Comparison of ENCODE assay signal across 16 mouse cellular contexts in genomic region chr12:79253294-79254053, GRCm38 (mm10). TPM values are rescaled to one million over a fixed set of nuclear protein-coding genes. Genes with fewer than 3 reads are reported as not detected.
A peak's percentile ranks its signal among the peaks of the same experiment; 100 is the strongest.
DNase-seq lines count a peak whose midpoint lies in the region; TF ChIP-seq lines count a peak whose summit lies in the region.
"Had no signal": no experiment of that assay in that cellular context is flagged by ENCODE, and none has a peak within 500 bp of the region (broad histone marks: within the 10 kb centered on the region; RNA-seq: fewer than 3 reads in every experiment).

No protein-coding gene starts in this region.

- no peak for TF ChIP-seq POLR2A in kidney, adult 2 months (IDR thresholded peaks at IDR 0.05; ENCODE audit: low read depth, low read length)

- peak; percentile 14 for DNase-seq in adrenal gland, postnatal 14 days
- no peak for DNase-seq in adrenal gland, adult 8-10 months
- DNase-seq in 416B (ENCODE audit: low read depth) = peak; percentile 50
- DNase-seq in kidney, adult 2 months = peak; percentile 30
- DNase-seq in kidney, postnatal 36 days = peak; percentile 26 to 28
- no peak for DNase-seq in layer of hippocampus, postnatal 14 days (ENCODE audit: low spot score in 2 of 2)
- DNase-seq in lung, postnatal 4 days = no peak
- DNase-seq in left cerebral cortex, postnatal 36 days (ENCODE audit: low spot score in 2 of 2) = no peak
- DNase-seq: adrenal gland, postnatal 10 days; cerebellum, postnatal 25 days; gastrocnemius, postnatal 36 days had no signal

- peaks cover 6% of the 10 kb centered on the region; the same call in 1 of the 2 replicates for H3K4me1 ChIP-seq in kidney, adult 2 months (ENCODE audit: control insufficient read depth, insufficient read depth, low read length)
- H3K4me1 ChIP-seq: embryonic facial prominence, embryonic 10.5 days; neural tube, embryonic 13.5 days had no signal

- H3K4me3 ChIP-seq in kidney, adult 2 months (ENCODE audit: insufficient read depth, low read depth, low read length) = no peak overlapping the region
- H3K4me3 ChIP-seq: embryonic facial prominence, embryonic 10.5 days; neural tube, embryonic 13.5 days had no signal

- peak overlapping the region; percentile 21; the same call in 1 of the 2 replicates for H3K27ac ChIP-seq in kidney, adult 2 months (ENCODE audit: insufficient read depth, low read depth, low read length)
- H3K27ac ChIP-seq: embryonic facial prominence, embryonic 10.5 days; hindbrain, embryonic 14.5 days; macrophage; neural tube, embryonic 13.5 days had no signal

- WGBS in kidney, adult 2 months = 55% methylated on average over 9 of the region's 9 CpGs

- no peaks in the 10 kb centered on the region for H3K27me3 ChIP-seq in kidney, adult 2 months (replicated peaks; ENCODE audit: control insufficient read depth, insufficient read depth, low read length)
- H3K27me3 ChIP-seq: neural tube, embryonic 13.5 days had no signal

- H3K36me3 ChIP-seq in kidney, adult 2 months (ENCODE audit: control insufficient read depth, insufficient read depth, low read length) = no peaks in the 10 kb centered on the region; the same call in none of the 2 replicates

- intact Hi-C loops in left cerebral cortex, postnatal 36 days (cut with DNase I) = no loop called here

- no peak for TF ChIP-seq CTCF in kidney, adult 2 months (conservative IDR thresholded peaks at IDR 0.05; ENCODE audit: insufficient read depth, insufficient read length, low read depth, low read length)

RNA-seq across cellular contexts. Expression of gene Zfyve26, which starts 42.6 kb away (rescaled TPM):
- 22.0 and 23.1 TPM in 2 replicates for total RNA-seq in adrenal gland, postnatal 14 days (2021)
- total RNA-seq in adrenal gland, adult 8-10 months (2022) = 10 to 100 TPM; 21.3 to 46.5 (median 28.2) TPM
- 20.6 and 21.3 TPM in 2 replicates for polyA plus RNA-seq in kidney, adult 2 months (2012; rRNA removed)
- 10 to 100 TPM; 27.0 to 30.0 TPM for total RNA-seq in layer of hippocampus, postnatal 14 days (2021)
- total RNA-seq in left cerebral cortex, postnatal 36 days (2021) = 10 to 100 TPM; 25.5 to 33.5 TPM

RNA-seq across cellular contexts. Expression of gene Rad51b, which starts 43.6 kb away (rescaled TPM):
- 1.1 and 1.6 TPM in 2 replicates for total RNA-seq in adrenal gland, postnatal 14 days (2021)
- total RNA-seq in adrenal gland, adult 8-10 months (2022) = under 1 TPM; 0.35 to 0.74 (median 0.48) TPM
- polyA plus RNA-seq in kidney, adult 2 months (2012; rRNA removed) = 0.14 TPM in 2 replicates
- under 1 TPM; 0.33 to 0.46 TPM for total RNA-seq in layer of hippocampus, postnatal 14 days (2021)
- total RNA-seq in left cerebral cortex, postnatal 36 days (2021) = under 1 TPM in 1 of 2 experiments, not detected in 1; 0.22 TPM

RNA-seq across cellular contexts. Expression of gene Rdh12, which starts 44.8 kb away (rescaled TPM):
- 0.59 and 1.0 TPM in 2 replicates for total RNA-seq in adrenal gland, postnatal 14 days (2021)
- total RNA-seq in adrenal gland, adult 8-10 months (2022) = 1 to 10 TPM in 1 of 4 experiments, under 1 TPM in 3; 0.52 to 1.4 (median 0.65) TPM
- polyA plus RNA-seq in kidney, adult 2 months (2012; rRNA removed) = 0.78 and 0.84 TPM in 2 replicates
- total RNA-seq in layer of hippocampus, postnatal 14 days (2021) = 1 to 10 TPM; 1.2 to 2.4 TPM
- 1 to 10 TPM; 2.0 to 2.1 TPM for total RNA-seq in left cerebral cortex, postnatal 36 days (2021)
- total RNA-seq: liver, adult 2 months had no signal
- polyA plus RNA-seq: liver, adult 2 months had no signal

Comparison
In these comparisons a context has a peak if more than half of its experiments do, and no peak if none do; other contexts are left out.
1. DNase-seq: peak in adrenal gland, postnatal 14 days (single experiment), 416B (single experiment), kidney, adult 2 months (single experiment) and kidney, postnatal 36 days (2 of 2); none in adrenal gland, adult 8-10 months (single experiment), layer of hippocampus, postnatal 14 days (0 of 2), lung, postnatal 4 days (0 of 2) and left cerebral cortex, postnatal 36 days (0 of 2).